In the genomic region with DNA sequence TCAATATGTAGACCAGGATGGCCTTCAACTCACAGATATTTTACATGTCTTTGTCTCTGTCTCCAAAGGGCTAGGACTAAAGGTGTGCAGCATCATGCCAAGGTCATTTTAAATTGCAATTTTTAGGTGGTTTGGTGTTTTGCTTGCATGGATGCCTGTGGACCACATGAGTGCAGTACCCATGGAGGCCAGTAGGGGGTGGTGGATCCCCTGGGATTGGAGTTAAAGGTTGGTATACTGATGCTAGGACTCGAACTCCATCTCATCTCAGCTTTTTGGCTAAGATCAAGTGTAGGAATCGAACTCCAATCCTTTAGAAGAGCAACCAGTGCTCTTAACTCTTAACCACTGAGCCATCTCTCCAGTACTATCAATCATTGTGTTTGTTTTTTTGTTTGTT, we compare ENCODE assay signal across 8 mouse cellular contexts. TPM values are rescaled to one million over a fixed set of nuclear protein-coding genes. Genes with fewer than 3 reads are reported as not detected.
A peak's percentile ranks its signal among the peaks of the same experiment; 100 is the strongest.
DNase-seq lines count a peak whose midpoint lies in the region; ATAC-seq lines count a peak whose summit lies in the region.

No protein-coding gene starts in this region.

- no peak overlapping the region for H3K4me3 ChIP-seq in heart, embryonic 10.5 days

- no peaks in the 10 kb centered on the region for H3K4me1 ChIP-seq in heart, embryonic 10.5 days

- 42% methylated on average over 2 of the region's 2 CpGs for WGBS in heart, embryonic 10.5 days

- H3K9me3 ChIP-seq in heart, embryonic 10.5 days, result no peaks in the 10 kb centered on the region

- ATAC-seq in granulocyte monocyte progenitor cell, adult 5-6 weeks (replicated peaks; ENCODE audit: poor library complexity, severe bottlenecking), result peak; percentile 69

- H3K27me3 ChIP-seq in heart, embryonic 10.5 days (ENCODE audit: insufficient read depth, poor library complexity, severe bottlenecking), result no peaks in the 10 kb centered on the region

- H3K36me3 ChIP-seq in heart, embryonic 10.5 days, result no peaks in the 10 kb centered on the region

- no peak overlapping the region for H3K27ac ChIP-seq in heart, embryonic 10.5 days

- peak; percentile 59 for DNase-seq in heart, postnatal 4 days
- DNase-seq in heart, embryonic 10.5 days (ENCODE audit: low spot score), result no peak
- peak; percentile 54 for DNase-seq in CD4-positive helper T cell, adult 2 months (ENCODE audit: low read depth, low spot score)
- DNase-seq in adipocyte (ENCODE audit: low spot score), result peak; percentile 50
- peak; percentile 55 to 72 for DNase-seq in natural killer cell, adult 2 months (ENCODE audit: low spot score in 2 of 2)
- no peak for DNase-seq in frontal cortex, postnatal 36 days (ENCODE audit: low spot score in 2 of 2)
- no peak for DNase-seq in layer of hippocampus, adult 8-10 months (ENCODE audit: low spot score in 2 of 2)

RNA-seq across cellular contexts. Expression of a gene that starts 20.2 kb away (rescaled TPM):
- 10 to 100 TPM; 50.6 to 58.0 TPM for total RNA-seq in heart, postnatal 4 days (2021)
- polyA plus RNA-seq in heart, embryonic 10.5 days (2016; fragmentation: Nextera tagmentation; extraction: Ambion mirVana), result 21.2 and 32.5 TPM in 2 replicates
- total RNA-seq in granulocyte monocyte progenitor cell, adult 5-6 weeks (2014; fragmentation: Nextera tagmentation), result 37.5 and 52.4 TPM in 2 replicates
- 11.0 and 13.3 TPM in 2 replicates for total RNA-seq in granulocyte monocyte progenitor cell, adult 5-6 weeks (2017)
- total RNA-seq in layer of hippocampus, adult 8-10 months (2022), result 10 to 100 TPM; 70.5 to 85.6 (median 78.1) TPM

RNA-seq across cellular contexts. Expression of a gene that starts 38.3 kb away (rescaled TPM):
- total RNA-seq in heart, postnatal 4 days (2021), result 1 to 10 TPM; 2.3 to 2.9 TPM
- 11.6 and 18.2 TPM in 2 replicates for polyA plus RNA-seq in heart, embryonic 10.5 days (2016; fragmentation: Nextera tagmentation; extraction: Ambion mirVana)
- total RNA-seq in granulocyte monocyte progenitor cell, adult 5-6 weeks (2014; fragmentation: Nextera tagmentation), result 12.9 and 20.7 TPM in 2 replicates
- 3.7 and 14.6 TPM in 2 replicates for total RNA-seq in granulocyte monocyte progenitor cell, adult 5-6 weeks (2017)
- total RNA-seq in layer of hippocampus, adult 8-10 months (2022), result 1 to 10 TPM; 3.0 to 7.8 (median 6.2) TPM

Comparison
In these comparisons a context has a peak if more than half of its experiments do, and no peak if none do; other contexts are left out.
1. DNase-seq: peak in heart, postnatal 4 days (single experiment), CD4-positive helper T cell, adult 2 months (single experiment), adipocyte (single experiment) and natural killer cell, adult 2 months (2 of 2); none in heart, embryonic 10.5 days (single experiment), frontal cortex, postnatal 36 days (0 of 2) and layer of hippocampus, adult 8-10 months (0 of 2).